Mouse (Mus musculus): Measurements from ENCODE around the gene BC034090.
"Not testable (repeated sequence)": the region's sequence is repeated elsewhere in the genome, so short reads cannot be mapped to it uniquely, and the experiment has no call there.

The BC034090 gene

GRCm38 (mm10) chr1:155196691-155197090 lies 47.6 kb downstream of the BC034090 start:
- DNase-seq (ENCODE audit: low read depth in 1 of 2, low spot score in 2 of 2), result no peak

GRCm38 (mm10) chr1:155192805-155193368 lies 51.4 kb downstream of the BC034090 start:
- no peak for DNase-seq (ENCODE audit: low read depth in 1 of 2, low spot score in 2 of 2)

GRCm38 (mm10) chr1:155191671-155192070 lies 52.6 kb downstream of the BC034090 start:
- no peak for DNase-seq (ENCODE audit: low read depth in 1 of 2, low spot score in 2 of 2)

GRCm38 (mm10) chr1:155191219-155191618 lies 53.0 kb downstream of the BC034090 start:
- no peak for DNase-seq (ENCODE audit: low read depth in 1 of 2, low spot score in 2 of 2)

- DNase-seq (ENCODE audit: low read depth in 1 of 2, low spot score in 2 of 2), result no peak
These were observed 55.6 kb downstream of the BC034090 start for GRCm38 (mm10) chr1:155188656-155189055.

GRCm38 (mm10) chr1:155184191-155184590 lies 60.1 kb downstream of the BC034090 start:
- no peak for DNase-seq (ENCODE audit: low read depth in 1 of 2, low spot score in 2 of 2)

GRCm38 (mm10) chr1:155178192-155178924 lies 65.9 kb downstream of the BC034090 start:
- DNase-seq (ENCODE audit: low read depth in 1 of 2, low spot score in 2 of 2), result no peak

GRCm38 (mm10) chr1:155174424-155174823 lies 69.8 kb downstream of the BC034090 start:
- no peak for DNase-seq (ENCODE audit: low read depth in 1 of 2, low spot score in 2 of 2)

- DNase-seq (ENCODE audit: low read depth in 1 of 2, low spot score in 2 of 2), result not testable (repeated sequence)
These were observed 70.6 kb downstream of the BC034090 start for GRCm38 (mm10) chr1:155173644-155174016.

- no peak for DNase-seq (ENCODE audit: low read depth in 1 of 2, low spot score in 2 of 2)
These were observed 71.2 kb downstream of the BC034090 start for GRCm38 (mm10) chr1:155172895-155173643.

GRCm38 (mm10) chr1:155169935-155170334 lies 74.3 kb downstream of the BC034090 start:
- no peak for DNase-seq (ENCODE audit: low read depth in 1 of 2, low spot score in 2 of 2)

GRCm38 (mm10) chr1:155167453-155167852 lies 76.8 kb downstream of the BC034090 start:
- DNase-seq (ENCODE audit: low read depth in 1 of 2, low spot score in 2 of 2), result no peak
